Mouse (Mus musculus) heart, adult 11 months (tissue): ENCODE measurements at regions not wholly inside any gene's neighbourhood (a gene's known extent, or its start where the extent isn't known, plus 50 kb on each side); places are given as distances from the start of the nearest gene placed in this dataset.

Experiments
- DNase-seq: peaks from one replicate; pipeline ENCODE4 v3.0.0; 2022

DNA sequence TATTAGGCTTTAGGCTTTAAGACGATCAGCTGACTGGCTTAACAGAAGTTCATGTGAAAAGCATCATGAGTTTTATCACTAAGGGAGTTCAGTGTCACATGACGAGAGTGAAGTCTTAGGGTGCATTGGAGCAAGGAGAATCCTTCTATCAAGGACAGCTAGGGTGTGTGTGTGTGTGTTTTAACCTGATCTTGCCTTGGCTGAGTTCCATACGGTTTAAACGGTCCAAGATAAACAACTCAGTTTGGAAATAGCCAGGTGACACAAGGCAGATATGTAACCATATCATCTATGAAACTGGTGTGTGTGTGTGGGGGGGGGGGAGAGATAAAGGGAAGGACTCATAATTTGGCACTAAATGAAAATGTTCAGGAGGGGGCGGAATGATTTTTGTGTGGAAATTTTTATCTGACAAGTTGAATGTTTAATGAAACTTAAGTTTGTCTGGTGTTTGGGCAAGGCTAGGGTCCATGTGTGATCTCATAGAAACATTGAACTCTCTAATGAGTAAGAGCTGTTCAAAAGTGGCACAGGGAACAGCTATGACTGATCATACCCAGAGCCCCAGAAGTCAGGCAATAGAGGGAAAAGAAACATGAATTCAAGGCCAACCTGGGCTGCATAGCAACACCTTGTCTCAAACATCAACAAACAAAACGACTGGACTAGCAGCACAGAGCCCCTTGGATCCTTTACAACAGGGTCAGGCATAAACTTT is 132.2 kb upstream of the Map3k1 start:
- DNase-seq: no peak

DNA sequence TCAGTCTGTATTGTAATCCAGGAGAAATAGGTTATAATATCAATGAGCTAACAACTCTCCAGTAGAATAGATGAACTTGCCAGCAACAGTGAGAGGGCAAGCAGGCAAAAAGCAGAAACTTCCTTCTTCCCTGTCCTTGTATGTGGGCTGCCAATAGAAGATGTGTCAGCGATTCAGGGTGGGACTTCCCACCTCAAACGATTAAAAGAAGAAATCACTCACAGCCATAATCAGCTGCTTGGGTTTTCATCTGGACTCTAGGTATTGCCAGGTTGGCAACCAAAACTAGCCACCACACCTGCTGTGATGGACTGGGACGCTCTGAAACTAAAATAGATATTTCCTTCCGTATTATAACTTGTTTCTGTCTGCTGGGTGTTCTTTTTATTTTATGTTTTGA is 133.2 kb upstream of the Map3k1 start:
- no peak for DNase-seq

DNA sequence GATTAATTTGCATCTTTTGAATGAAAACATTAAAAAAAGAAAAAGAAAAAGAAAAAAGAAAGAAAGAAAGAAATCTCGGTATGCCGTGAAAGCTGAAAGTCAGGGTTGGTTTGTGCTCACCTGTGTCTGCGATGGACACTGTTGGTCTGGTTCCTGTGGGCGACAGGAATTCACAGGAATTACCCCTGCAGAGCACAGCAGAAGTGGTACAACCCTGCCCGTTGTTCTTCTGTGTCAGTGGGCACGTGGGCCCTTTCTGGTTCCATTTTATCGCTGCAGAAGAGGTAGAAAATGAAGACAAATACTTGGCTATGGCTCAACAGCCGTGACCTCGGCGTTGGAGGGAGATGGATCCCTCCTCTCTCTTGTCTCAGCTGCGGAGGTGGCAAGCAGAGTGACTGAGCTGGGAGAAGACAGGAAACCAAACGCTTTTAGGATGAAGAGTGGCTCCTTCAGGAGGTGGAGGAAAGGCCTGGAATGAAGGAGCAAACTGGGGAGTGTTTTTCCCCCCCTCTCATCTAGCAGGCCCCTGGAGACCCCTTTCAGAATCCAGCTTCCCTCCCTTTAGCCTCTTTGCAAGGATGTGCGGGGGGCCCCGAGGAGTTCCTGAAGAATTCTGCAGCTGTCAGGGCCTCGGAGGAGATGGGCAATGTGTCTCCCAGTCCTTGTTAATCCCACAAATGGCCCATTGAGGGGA is 134.7 kb upstream of the Map3k1 start:
- no peak for DNase-seq

DNA sequence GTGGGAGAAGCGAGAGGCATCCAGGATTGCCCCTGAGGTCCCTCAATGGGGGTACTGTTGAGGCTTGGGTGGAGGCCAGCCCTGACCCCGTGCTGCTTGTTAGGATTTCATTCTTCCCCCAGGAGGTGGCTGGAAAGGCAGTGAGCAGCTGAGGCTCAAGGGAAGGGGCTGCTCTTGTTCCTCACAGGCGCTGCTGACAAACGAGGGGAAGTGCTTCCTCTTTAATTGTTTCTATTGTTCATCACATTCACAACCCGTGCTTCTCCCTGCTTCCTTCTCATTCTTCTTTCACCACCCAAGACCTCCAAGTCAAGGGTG is 135.3 kb upstream of the Map3k1 start:
- peak; percentile 93 for DNase-seq

DNA sequence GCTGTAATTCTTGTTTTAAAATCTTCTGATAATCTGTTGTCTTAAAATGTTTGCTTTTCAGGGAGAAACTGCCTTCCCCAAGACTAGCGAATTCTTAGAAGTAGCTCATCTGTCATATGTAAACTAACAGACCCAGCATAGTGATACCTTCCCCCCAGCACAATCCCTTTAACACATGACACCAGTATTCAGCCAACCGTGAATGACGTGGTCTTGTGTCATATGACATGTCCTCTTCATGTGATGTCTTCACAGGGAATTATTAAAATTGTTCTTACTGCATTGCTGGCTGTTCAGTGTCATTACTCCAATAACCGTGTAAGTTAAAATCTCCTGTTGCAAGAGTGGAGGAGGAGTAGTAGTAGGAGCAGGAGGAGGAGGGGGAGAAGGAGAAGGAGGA is 137.5 kb upstream of the Map3k1 start:
- DNase-seq: no peak

DNA sequence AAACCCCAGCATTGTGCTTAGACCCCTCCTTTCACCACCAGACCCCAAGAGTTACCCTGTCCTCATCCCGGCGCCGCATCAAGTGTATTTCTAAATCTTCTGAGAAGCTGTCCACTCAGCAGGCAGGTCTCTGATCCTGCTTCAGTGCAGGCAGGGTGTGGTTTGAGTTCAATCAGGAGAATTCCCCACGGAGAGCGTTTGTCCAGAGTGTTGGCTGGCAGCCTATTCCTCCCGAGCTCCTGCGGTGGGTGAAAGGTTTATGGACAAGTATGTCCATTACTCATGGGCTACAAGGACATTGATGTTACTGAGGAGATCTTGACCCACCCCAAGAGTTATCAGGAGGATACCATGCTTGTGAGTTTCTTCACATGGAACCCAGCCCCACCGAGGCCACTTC is 138.0 kb upstream of the Map3k1 start:
- peak; percentile 98 for DNase-seq

DNA sequence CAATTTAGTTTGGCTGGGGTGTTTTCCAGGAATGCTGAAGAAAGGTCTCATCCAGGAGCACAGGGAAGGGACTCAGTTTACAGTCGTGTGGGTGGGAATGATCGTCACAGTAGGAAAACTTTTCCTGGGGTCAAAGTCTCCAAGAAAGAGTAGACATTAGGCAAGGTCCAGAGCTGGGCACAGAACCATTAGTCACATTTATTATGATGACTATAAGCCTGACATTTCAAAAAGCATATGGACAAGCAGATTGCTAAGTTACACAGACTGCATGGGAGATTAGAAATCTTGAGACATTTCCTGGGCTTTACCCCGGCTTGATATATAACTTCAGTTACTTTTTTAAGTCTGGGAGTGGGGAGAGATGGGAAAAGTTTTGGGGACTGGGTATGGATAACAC is 139.6 kb upstream of the Map3k1 start:
- no peak for DNase-seq

DNA sequence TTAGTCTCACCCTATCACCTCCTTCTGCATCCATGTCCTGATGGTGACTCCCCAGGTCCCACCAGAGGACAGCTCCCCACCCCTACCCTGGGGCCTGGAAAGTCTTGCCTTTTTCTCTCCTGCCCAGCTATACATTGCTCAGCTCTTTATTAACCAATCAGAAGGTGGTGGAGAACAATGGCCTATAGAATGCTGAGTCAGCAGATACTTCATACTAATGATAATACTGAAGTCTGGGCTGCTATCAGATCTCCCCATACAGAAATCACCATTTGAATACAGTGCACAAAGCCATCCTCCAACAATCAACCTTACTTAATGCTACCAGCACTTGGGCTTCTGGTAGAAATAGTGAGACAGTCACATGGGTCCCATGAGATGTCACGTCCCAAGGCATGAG is 141.2 kb upstream of the Map3k1 start:
- peak; percentile 68 for DNase-seq

DNA sequence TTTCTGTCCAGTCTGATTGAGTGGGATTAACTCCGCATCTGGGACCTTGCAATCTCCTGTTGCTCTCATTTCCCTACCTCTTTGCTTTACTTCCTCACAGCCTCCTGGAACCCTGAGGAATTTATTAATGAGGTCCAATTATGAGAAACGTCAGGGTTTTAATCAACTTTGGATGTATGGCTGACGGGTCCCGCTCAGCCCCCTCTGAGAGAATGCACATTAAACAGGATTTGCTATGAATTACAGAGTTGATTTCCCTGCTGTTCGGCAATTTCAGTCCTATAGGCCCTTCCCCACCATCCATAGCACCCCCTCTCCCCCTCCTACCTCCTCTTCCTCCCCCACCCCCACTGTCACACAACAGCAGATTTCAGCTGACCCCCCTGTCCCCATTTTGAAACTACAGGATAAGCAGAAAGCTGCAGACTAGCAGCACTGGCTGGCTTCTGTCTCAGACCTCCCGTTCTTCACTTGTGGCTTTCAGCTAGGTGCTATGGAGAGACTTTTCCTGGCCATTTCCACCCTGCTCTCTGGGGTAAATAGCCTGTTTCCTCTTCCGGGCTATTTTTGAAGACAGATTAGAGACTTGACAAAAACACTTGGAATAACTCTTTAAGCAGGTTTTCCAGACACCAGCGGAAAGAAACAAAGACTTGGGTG is 145.2 kb upstream of the Map3k1 start:
- peak; percentile 95 for DNase-seq

DNA sequence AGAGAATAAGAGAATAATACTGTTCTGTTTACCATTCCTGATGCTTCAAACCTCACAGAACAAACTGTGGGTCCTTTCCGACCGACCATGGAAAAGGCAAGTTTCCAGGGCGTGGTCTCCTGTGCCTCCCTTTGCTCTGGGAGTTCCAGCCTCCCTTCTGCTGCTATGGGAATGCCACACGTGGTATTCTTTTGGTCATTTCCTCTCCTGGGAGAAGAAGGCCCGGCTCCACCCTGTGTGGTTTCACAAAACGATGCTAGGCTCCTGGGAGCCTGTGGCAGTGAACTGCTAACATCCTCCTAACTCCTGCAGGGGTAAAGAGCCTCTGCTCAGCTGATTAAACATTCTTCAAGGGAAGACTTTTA is 145.7 kb upstream of the Map3k1 start:
- DNase-seq: peak; percentile 99

DNA sequence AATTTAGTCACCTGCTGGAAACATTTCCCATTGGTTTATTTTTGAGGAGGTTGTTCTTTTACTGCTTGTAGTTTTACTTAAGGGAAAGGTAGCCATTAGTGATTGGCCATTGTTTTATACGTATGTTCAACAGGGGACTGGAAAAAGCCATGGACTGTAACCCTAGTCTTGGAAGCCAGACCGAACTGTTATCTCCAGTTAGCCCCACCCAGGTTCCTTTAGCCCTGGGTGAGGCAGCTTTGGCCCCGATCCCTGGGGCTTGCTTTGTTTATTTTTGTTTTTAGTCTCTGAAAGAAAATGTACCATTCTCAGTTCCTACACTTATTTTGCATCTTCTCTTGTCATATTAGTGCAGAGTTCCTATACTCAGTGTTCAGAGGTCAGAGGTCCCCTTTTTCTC is 148.3 kb upstream of the Map3k1 start:
- DNase-seq: peak; percentile 93

DNA sequence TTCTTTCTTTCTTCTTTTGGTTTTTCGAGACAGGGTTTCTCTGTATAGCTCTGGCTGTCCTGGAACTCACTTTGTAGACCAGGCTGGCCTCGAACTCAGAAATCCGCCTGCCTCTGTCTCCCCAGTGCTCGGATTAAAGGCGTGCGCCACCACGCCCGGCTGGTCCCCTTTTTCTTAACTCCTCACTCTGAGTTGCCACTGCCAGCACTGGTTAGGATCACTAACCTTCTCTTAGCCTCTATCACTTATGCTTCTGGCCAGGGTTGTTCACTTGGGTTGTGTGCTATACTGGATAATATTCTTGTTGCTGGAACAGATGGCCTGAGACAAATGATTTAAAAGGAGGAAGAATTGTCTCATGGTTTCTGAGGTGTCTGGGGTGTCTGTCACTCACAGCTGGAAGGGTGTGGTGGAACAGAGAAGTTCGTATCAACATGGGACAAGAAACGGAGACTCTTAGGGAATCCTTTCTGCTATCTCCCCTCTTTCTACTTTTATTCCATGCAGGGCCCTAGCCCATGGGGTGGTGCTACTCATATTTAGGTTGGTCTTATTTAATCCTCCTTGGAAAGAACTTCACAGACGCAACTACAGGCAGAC is 149.0 kb upstream of the Map3k1 start:
- DNase-seq: peak; percentile 83

DNA sequence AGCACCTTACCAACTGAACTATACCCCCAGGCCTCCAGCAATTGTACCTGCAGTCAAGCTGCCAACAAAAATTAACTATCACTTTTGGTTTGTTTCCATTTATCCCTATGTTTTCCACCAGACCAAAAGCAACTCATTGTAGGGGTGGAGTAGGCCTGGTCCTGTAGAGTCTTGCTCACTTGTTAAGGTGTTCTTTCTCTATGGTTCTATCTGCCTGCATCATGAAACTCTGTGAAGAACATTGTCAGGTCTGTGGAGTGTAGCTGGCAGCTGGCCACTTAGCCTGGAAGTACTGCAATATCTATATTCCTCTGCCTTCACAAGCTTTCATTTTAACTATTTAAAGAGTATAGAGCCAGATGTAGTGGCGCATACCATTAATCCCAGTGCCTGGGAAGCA is 149.6 kb upstream of the Map3k1 start:
- DNase-seq: peak; percentile 52

DNA sequence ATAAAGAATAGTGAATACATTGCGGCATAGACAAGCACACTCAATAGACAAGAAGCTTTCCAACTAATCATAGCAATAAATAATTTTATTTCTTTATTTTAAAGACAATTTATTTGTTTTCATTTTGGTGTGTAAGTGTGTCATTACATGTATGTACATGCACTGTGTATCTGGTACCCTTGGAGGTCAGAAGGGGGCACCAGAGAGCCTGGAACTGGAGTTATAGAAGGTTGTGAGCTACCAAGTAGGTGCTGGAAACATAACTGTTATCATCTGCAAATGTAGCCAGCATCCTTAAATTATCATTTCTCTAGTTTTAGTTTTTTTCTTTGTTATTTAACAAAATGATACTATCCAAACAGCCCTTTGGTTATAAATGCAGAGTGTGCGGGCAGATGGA is 151.2 kb upstream of the Map3k1 start:
- peak; percentile 4 for DNase-seq

DNA sequence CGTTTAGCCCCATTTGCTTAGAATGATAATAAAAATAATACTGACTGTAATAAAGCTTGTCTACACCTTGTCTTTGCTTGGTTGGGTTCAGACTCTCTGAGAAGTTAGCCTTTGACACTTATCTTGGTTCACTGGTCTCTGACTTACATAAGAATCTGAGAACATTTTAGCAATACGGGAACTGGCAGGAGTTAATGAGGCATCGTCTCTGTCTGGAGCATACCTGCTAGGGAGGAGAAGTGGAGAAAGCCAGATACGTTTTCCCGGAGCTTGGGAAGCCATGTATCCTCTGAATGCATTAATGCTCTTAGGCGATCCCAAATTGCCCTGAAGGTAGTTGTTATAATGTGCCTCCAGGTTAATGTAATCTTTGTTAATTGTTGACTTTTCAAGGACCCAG is 152.6 kb upstream of the Map3k1 start:
- DNase-seq: peak; percentile 48

DNA sequence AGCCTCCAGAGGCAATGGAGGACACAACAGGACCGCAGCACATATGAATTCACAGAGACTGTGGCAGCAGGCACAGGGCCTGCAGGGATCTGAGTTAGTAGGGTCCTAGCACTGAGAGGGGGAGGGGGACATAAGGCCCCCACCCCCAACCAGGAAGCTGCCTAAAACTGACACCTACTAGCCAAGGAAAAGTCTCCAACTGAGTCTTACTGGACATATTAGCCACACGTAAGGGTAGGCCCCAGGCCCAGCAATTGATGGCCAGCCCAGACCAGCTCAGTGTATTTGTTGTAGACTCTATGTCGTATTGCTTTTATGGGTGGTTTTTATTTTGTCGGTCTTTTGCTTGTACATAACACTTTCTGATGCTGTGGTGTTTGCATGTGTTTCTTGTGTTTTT is 153.4 kb upstream of the Map3k1 start:
- peak; percentile 77 for DNase-seq

DNA sequence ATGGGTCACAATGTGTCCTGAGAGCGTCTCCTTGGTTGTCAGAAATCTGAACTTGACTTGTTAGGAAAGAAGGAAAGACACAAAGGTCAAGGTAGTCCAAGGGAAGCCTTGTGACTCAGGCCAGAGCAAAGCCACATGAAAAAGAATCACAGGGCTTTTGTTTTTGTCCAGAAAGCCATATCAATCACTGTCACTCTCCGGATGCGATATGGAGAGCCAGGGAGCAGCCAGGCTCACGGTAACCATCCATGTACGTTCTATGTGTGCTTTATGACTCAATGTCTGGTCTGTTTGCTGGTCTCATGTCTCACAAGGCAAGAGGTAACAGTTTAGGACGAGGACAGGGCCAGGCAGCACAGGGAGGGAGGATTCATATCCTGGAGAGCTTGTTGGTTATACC is 157.3 kb upstream of the Map3k1 start:
- peak; percentile 64 for DNase-seq

DNA sequence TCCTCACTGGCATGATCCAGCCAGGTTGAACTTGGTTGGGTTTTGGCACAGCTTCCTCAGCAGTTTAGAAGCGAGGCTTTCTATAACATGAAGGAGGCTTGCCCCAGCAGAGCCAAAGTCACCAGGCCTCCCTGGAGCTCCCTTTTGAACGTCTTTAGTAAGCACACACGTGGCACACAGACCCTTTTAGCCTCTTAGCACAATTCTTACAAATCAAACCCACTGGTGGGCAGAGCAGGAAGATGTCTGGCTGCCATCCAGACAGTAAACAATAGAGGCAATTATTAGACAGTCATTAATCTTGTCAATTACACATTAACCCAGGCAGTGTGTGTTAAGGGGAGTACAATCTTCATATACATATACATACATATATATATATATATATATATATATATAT is 157.8 kb upstream of the Map3k1 start:
- DNase-seq: peak; percentile 81

DNA sequence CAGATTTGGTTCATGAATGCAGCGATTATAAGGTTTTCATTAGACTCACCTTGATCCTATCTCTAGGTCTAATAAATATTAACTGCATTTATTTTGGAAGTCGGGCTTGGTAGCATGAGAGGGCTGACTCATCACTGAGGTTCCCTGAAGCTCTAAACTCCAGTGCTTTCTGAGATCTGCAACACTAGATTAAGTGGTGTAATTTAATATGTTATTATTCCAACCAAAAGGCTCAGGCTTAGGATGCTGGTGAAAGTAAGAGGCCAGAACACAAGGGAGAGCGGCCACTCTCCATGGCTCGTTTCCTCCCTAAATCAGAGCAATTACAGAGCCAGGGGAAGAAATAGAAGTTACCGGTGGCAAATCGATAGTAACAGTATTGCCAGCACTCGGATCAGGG is 159.4 kb upstream of the Map3k1 start:
- DNase-seq: peak; percentile 70

DNA sequence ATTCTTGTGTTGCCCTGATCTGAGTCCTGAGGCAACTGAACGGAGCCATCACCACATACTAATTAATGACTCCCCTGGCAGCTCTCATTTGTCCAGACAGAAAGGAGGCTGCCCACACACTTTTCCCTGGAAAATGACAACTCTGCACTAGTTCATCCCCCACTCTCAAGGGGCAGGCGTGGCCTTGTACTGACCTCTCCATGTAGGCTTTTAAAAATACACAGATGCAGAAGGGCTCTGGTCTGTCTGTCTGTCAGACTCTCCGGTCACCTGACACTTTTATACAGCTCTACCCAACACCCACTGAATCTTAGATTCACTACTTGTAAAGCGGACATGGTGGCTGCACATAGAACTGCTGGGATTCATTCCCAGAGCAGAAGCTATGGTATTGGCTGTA is 165.5 kb upstream of the Map3k1 start:
- DNase-seq: peak; percentile 74

DNA sequence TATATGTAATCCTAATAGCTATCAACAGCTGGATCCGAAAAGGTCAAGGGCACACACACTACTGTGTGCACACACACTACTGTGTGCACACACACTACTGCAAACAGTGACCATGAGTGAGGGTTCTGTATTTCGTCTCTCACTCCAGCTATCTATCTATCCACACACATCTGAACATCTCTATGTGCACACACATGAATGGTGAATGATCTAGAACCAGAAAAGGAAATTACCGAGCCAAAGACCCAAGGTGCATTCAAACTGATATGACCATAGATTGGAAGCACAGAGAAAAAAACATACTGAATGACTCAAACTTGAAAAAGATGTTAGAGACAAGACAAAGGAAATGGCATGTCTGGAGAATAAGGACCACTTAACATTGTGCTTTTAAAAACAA is 166.8 kb upstream of the Map3k1 start:
- DNase-seq: peak; percentile 8

DNA sequence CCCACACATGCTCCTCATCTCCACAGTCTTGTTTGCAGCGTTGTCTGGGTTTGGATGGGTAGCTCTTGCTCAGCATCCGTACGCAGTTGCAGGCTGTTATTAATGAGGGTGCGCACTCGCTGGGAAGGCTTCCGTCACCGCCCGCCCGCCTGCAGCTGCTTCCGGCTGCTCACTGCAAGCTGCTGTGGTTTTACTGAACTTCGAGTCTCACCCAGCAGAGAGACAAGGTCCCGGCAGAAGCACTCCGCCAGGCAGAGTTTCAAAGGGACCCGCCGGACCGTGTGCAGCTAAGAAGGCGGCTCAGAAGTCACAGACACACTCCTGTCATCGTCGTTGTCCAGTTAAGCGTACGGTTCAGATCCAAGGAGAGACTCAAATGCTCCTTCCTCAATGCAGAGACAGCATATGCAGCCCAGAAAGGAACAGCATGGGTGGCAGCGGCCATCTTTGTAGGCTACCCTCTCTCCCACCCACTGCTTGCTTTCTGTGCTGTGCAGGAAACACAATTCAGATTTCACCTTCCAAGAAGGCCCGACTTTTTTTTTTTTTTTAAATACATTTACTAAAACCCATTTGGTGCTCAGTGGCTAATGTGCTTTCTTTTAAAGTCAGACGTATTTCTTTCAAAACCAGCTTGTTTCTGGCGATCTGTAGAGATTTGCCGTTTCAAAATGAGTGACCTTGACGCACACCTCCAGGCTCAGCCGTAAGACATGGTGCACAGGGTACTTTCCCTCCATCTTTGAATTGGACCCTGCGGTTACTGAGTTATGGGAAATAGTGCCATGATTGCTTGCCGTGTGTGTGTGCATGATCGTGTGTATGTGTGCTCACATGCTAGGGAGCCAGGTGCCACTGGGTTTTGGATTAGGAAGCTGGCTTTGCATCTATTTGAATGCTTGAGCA is 169.2 kb upstream of the Map3k1 start:
- DNase-seq: peak; percentile 90

DNA sequence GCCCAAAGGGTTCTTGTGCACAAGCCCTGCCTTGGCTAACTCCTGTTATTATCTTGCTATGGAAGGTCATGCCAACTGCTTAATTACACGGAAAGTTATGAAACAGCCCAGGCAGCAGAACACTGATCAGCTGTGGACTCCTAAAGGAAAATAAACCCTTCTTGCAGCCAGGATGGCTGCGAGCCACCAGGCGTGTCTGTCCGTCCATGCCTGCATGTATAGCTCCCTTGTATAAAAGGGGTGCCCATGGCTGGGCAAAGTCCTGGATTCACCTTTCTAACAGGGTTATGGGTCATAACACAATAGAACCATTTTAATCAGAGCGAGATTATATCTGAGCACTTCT is 169.9 kb upstream of the Map3k1 start:
- DNase-seq: peak; percentile 90
